Mouse (Mus musculus): ENCODE data around the gene Mrpl39. TPM values are rescaled to one million over a fixed set of nuclear protein-coding genes. Genes with fewer than 3 reads are reported as not detected.

The Mrpl39 gene
- 46.2 and 57.5 TPM in 2 replicates for polyA plus RNA-seq (2015; fragmentation: Nextera tagmentation; extraction: Ambion mirVana)

DNA sequence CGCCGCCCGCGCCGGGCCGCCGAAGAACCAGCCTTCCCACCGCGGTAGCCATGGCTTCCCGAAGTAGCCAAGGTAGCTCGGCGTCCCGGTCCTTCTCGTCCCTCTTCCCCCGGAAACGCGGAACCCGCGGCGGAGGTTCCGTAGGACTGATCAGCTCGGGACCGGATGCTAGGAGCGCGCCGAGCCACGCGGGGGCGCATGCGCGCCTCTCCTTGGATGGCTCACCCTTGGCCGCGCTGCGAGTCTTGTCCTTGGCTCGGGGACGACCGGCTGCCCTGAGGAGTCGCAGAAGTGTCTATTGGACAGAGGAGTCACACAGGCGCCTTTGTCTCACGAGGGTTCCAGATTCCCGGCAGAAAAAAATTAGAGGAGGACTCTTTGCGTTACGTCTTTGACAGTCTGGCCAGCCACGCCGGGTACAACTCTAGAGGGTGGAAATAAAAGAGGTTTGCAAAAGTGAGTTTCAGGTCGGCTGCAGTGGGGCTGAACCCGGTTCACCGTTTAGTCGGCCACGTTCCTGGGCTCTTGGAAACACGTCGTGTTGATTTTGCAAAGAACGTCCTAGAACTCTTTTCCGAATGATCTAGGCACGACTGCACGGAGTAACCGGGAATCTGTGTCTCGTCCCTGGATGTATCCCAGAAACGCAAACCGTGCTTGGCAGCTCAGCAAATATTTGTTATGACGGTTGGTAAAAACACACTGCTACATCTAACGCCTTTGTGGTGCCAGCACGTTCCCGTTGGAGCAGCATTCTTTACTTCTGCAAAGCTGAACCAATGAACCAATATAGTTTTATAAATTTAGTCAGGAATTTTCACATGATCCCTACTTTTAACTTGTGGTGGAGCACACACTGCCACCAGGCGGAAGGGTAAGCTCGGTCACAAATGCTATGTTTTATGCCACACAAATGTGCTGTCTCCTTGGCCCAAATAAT is at the start of gene Mrpl39:
TSS of gene Mrpl39 (minus strand) at position 577 of the 940 bp plus-strand sequence.
- DNase-seq (ENCODE audit: low spot score): peak; percentile 95

DNA sequence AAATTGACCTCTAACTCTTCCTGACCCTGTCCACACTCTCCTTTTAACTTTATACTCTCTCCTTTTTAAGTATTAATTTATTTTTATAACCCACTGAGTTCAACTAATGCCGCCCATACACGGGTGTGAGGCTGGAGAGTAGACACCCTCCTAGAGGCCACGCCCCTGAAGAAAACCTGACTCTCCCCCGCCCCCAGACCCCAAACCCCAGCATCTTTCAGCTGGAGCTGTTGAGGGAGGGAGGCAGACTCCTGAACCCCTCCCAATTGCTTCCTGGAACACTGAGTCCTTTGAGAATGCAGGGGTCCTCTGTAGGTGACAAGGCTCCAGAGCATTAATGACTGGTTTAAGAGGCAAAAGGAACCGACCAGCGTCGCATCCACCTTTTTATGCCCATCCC is 49.4 kb upstream of the Mrpl39 start:
- DNase-seq (ENCODE audit: low spot score): no peak

DNA sequence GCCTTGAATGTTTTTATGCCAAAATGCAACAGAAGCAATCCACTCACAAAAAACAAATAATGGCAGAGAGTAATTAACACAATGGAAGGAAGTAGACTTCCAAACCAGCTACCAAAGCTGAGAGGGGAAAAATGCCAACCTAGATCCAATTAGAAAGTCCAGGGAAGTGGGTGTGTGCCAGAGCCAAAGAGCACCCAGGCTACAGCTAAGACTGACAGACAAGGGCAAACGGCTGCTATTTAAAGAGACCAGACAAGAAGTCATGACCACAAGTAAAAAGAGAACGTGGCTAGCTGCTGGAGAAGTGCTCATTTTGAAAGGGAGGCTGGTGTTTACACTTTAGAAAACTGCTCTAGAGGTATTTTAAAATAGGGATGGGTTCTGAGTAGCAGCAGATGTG is 47.7 kb upstream of the Mrpl39 start:
- no peak for DNase-seq (ENCODE audit: low spot score)

DNA sequence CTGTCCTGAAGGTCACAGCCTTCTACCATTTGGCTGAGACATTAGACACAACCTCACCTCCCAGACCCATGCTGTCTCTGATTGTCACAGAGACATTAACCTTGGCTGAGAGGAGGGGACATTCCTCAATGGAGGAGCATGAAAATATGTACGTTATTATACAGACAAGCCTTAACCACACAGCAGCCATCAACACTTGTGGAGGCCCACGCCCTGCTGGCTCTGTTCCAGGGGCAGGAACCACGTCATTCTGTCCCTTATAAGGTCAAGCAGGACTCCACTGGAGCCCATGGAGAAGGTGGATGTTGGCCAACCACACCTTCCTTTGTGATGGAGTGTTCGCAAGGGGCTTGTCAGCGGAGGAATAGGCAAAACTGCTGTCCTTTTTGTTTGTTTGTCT is 44.2 kb upstream of the Mrpl39 start:
- no peak for DNase-seq (ENCODE audit: low spot score)

DNA sequence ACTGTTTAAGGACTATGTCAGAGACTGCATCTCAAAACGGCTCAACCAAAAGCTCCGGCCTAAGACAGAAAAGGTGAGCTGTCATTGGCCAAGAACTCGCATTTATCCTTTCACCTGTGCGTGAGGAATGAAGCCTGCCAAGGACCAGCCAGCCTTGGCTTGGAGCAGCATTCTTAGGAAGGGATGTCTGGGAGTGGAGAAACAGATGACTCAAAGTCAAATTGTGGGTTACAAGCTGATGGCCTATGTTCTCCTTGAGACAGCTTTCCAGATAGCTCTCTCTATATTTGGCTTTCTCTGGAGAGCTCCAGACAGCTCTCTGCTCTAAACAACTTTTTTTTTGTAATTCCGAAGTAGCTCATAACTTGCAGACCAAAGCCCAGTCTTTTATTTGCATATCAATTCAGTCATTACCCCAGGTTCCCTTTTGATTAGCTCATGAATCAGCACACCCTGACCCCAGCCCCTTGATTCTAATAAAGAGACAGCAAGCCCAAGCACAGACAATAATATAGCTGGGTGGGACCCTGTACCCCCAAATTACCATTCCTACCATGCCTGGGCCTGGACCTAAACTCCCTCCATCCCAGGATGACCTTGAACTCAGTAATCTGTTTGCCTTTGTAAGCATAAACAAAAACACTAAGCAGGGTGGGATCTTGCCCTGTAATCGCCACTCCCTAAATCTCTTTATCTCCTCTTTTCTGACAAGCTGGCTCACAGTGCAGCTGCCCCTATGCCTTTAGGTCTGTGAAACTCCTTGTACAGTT is 43.5 kb upstream of the Mrpl39 start:
- DNase-seq (ENCODE audit: low spot score): no peak

DNA sequence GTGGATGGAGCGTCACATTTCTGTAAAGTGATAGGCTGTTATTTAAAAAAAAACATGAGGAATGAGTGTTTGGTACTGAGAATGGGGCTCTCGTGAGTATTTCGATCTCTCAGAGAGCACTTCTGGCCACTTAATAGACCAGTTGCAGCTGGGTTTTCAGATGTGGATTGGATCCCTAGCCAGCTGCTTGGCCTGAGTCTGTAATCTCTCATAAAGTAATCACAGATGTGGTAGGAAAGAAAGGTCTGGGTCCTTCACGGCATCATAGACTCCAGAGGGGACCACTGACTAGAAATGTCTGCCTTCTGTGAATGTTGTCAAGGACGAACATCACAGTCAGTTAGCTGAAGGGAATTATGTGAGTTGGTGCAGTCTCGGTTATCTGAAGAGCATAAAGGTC is 42.9 kb upstream of the Mrpl39 start:
- no peak for DNase-seq (ENCODE audit: low spot score)

DNA sequence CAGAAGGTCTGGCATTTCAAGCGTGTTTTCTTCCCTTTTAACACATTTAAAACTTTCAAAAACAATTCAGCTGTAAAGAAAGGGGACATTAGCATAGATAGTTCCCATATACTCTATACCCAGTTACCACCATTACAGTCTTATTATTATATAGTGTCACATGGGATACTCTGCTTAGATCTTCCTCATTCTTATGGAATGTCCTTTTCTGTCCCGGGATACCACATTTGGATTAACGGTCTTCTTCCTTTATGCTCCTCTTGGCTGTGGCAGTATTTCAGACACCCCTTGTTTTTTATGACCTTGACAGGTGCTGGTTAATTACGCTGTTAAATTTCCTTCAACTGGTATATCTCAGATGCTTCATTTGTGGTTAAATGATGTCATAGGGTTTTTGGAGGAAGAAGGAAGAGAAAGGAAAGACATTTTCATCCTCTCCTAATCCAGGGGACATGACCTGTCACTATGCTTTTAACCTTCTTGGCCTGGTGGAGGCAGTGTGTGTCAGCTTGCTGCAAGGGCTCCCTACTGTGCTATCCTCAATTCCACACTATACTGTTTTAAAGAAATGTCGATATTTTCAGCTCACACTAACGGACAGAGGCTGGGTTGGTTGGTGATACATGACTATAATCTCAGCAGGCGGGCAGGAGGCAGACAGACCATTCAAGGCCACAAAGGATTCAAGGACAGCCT is 40.7 kb upstream of the Mrpl39 start:
- DNase-seq (ENCODE audit: low spot score): no peak

DNA sequence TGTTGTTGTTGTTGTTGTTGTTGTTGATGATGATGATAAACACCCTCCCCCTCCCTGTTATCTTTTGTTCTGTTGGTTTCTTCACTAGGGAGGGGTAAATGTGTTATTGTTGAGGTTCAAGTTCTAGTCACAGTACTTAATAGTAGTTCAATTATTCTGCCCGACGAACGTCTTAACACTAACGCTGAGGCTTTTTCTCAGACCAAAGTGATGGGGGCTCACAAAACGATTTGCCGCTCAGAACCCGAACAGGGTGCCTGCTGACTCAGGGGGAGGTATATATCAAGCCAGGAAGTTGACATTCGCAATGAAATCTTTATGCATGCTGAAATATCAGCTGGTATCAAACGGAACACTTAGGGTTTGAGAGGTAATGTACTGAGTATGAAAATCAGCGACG is 39.8 kb upstream of the Mrpl39 start:
- DNase-seq (ENCODE audit: low spot score): no peak

DNA sequence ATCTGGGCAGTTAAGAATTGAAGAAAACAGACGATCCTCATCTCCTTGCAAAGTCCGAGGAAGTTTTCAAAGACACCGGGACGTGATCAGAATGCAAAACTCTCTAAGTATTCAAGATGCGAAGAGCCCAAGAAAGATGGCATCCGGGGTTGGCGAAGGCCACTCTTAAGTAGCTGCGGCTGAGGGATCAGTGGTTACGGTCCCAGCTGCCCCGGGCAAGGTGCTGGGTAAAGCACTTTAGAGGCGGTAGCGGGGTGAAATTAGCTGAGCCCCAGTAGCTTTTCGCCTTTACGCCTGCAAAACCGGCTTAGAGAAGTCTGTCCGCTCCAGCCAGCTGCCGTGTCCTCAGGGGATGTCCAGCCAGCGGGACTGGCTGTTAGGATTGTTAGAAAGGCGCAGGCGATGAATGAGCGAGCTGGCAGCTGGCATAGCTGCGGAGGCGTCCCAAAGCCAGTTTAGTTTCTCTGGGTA is 39.3 kb upstream of the Mrpl39 start:
- no peak for DNase-seq (ENCODE audit: low spot score)

DNA sequence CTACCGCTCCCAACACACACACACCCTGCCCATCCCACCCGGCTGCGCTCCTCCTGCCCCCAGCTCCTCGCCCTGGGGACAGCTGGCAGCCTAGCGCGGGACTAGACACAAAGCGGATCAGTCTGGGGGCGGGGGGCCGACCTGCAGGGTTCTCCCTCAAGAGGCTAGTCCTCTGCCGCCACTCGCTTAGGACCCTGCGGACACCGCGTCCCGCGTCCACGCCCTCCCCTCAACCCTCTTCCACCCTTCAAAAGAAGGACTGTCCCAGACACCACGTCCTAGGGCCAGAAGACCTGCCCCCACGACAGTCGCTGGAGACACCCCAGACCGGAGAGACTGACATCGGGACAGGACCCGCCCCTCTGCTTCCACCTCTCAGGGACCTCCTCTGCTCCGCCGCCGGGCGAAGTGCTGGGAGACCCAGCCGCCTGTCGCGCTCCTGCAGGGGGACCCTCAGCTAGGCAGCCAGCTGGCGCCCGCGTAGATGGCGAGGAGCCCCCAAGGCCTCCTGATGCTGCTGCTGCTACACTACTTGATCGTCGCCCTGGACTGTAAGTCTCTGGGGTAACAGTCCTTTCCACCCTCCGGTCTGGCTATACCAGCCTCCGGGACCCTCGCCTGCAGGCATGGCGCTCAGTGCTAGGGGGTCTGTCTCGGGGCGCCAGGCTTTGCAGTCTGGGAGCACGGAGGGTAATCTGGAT is 38.6 kb upstream of the Mrpl39 start, which contains the start of gene Jam2:
TSS of gene Jam2 (plus strand) at position 121 of the 701 bp plus-strand sequence.
- DNase-seq (ENCODE audit: low spot score): peak; percentile 10

DNA sequence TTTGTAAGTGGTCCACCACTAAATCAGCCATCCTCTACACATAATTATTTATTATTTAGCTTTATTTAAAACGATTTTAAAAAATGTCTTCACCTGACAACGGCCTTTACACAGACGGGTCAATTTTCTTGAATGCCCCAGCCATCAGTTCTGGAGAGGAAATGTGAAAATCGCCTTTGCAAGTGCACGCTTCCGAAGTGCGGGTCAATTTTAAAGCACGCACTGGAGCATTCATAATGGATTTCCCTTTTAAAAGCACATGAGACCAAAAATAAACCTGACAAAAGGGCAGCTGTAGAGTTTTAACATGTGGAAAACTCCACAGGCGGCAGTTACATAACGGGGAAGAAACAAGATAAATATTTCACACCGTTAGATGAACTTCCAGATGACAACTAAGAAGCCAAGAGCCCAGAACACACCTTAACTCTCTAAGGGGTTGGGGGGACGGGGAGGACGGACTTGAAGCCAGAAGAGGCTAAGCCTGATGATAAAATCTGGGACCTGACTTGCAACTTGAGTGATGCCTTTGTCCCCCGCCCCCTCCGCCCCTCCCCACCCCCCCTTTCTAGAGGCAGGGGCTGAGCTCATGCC is 37.8 kb upstream of the Mrpl39 start:
- DNase-seq (ENCODE audit: low spot score): no peak

DNA sequence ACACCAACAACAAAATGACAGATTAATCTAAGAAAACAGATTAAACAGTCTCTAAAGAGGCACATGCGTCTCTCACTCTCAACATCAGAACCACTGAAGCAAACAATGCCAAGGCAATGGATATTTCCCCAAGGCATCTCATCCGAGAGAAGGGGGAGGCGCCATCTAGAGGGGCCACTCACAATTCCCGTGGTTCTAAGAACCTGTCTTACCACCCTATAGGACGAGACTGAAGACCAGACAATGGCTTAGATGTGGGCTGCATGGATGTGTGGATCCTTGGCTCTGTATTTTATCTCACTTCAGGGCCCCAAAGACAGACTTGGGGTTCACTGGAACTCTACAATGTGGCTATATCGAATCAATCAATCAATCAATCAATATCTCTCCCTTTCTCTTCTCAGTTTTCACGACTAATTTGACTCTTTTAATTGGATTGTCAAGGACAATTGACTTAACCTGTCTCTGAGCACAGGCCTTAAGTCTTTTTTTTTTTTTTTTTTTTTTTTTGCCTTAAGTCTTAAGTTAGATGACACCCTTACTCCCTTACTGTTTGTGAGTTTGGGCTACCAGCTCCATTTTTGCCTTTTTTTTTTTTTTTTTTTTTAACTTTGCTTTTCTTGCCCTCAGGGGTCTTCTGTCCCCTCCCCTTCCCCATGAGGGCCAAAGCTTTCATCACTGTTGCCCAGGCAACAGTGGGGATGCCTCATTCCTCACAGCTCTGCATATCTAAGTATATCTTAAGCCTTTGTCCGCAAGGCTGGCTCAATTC is 37.1 kb upstream of the Mrpl39 start:
- no peak for DNase-seq (ENCODE audit: low spot score)

DNA sequence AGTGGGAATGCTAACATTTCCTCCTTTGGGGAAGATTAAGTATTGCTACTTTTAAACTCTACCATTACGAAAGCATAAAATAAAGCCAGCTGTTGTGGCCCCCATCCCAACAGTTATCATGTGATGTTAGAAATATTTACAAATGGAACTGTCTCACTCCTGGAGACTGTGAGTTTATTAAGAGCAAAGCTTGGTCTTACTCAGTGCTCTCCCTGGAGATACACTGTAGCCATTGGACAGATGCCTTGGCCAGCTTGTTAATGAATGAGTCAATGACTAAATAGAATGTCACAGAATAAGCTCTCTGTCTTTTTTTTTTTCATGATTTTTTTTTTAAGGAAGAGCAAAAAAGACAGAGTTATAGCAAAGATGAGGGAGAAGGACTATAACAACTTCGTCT is 35.9 kb upstream of the Mrpl39 start:
- no peak for DNase-seq (ENCODE audit: low spot score)

DNA sequence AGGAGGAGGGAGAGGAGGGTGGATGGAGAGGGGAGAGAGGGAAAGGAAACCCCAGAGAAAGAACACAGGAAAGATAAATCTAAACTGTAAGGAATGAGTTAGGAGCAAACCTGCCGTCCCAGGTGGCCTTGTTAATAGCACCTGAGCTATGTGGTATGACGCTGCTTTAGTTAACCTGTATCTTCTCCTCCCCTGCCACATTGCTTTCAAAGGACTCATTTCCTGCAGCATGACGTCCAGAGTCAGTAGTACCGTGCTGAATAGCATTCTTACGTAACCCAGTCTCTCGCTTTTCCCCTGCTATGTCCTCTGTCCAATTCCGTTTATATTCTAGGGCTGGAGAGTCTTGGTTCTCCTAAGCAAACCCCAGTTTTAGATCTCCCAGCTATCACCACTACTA is 35.3 kb upstream of the Mrpl39 start:
- no peak for DNase-seq (ENCODE audit: low spot score)

DNA sequence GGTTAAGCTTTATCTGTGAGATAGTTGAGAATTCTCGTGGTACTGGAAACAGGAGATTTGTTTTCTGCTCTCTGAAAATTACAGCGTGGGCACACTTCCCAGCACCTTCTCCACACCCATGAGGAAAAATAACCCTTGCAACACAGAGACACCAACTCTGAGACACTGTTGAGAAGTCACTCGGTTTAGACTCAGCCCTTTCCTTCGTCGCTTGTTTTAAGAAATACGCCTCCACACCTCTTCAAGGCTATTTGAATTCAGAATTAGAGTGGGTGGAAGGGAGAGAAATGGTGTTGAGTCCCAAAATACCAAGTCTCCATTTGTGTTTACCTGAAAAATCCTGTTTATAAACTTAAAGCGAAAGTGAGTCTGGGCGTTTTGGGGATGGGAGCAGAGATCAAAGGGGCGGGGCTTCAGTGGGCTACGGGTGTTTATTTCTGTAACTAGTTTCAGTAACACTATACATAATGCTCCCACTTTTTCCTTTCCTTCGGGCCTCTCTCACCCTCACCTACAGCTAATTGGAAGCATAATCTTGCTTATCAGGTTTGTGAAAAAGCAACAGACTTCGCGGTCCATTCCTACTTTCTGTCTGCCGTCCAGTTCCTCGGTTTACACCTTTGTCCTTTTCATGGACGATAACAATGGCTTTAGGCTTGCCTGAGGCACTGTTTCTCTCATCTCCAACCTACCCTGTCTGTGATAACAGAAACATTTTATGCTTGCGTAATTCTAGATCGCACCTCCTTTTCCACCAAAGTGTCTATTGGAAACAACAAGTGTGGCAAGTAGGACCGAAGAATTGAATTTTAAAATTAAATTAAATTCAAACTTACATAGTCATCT is 34.3 kb upstream of the Mrpl39 start:
- no peak for DNase-seq (ENCODE audit: low spot score)

DNA sequence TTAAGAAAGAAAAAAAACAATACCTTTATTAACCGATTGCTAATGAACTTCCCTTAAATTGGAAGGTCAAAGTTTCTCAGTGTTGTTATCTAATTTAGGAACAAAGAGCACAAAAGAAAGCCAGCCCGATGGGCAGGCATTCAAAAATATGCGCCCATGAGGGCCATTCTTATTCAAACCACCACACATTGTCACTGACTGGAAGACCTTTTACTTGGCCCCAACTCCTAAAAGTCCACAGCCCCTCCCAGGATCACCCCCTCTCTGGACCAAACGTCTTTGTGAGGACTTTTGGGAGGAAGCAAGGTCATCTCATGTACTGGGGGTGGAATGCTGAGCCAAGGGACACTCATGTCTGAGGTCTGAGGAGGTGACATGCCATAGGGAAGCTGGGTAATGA is 33.6 kb upstream of the Mrpl39 start:
- no peak for DNase-seq (ENCODE audit: low spot score)

DNA sequence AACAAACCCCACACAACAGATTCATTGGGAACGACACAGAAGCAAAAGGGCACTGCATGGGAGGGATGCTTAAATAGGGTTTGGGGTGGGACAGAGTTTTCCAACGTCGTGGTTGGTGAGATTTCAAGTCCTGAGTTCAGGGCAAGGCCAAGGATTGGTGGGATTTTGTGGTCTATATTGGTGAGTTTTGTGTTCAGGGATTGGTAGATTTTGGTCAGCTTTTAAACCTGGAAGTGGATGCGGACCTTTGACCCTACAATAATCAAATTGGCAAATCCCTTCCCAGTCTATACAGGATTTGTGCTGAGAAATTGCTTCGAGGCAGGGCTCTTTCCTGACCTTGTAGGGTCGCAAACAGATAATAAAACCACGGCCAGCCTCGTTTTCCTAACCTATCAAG is 32.4 kb upstream of the Mrpl39 start:
- no peak for DNase-seq (ENCODE audit: low spot score)

DNA sequence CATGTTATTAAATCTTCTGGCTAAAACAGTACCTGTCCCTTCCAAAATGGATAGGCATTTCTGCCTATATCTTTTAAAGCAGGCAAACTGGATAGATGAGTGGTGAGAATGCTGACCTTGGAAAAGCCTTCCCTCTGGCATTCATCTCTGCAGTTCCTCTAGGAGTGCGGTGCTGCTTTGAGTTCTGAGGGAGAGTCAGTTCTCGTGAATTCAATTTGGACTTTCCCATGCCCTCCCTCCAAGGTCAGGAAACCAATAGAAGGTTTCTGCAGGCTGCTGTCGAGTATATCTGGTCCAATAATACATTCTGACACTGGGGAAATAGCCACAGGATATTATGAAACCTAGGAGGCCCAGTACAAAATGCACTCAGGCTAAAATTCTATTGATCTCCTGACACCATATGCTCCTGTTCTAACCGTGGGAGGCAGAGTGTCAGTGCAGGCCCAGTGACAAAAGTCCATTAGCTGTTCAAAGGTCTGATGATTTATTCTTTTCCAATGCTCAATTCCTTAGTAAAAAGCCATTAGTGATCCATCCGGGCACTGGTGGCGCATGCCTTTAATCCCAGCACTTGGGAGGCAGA is 10.3 kb upstream of the Mrpl39 start:
- no peak for DNase-seq (ENCODE audit: low spot score)
